Mouse (Mus musculus): ENCODE results near the gene Dcbld1. TPM values are rescaled to one million over a fixed set of nuclear protein-coding genes. Genes with fewer than 3 reads are reported as not detected.

Dcbld1 gene
- total and polyA plus RNA-seq, 2 experiments = 2.3 to 3.1 TPM

- H3K9ac ChIP-seq (ENCODE audit: low read depth, low read length) = no peak overlapping the region
- no peaks in the 10 kb centered on the region for H3K36me3 ChIP-seq (ENCODE audit: control insufficient read depth, insufficient read depth, low read length)
- H3K27ac ChIP-seq (replicated peaks; ENCODE audit: insufficient read depth, low read depth, low read length) = no peak overlapping the region
- H3K4me1 ChIP-seq (ENCODE audit: control insufficient read depth, insufficient read depth, low read length) = peaks cover 10% of the 10 kb centered on the region
- TF ChIP-seq POLR2A (IDR thresholded peaks at IDR 0.05; ENCODE audit: extremely low read depth, insufficient read depth, low read length) (no peak), CTCF (IDR thresholded peaks at IDR 0.05; ENCODE audit: low read depth, low read length) (no peak)
- 3% methylated on average over 7 of the region's 7 CpGs for WGBS
- peaks cover 18% of the 10 kb centered on the region; the same call in 1 of the 2 replicates for H3K79me2 ChIP-seq (ENCODE audit: control insufficient read depth, insufficient read depth, low read length)
- no peaks in the 10 kb centered on the region for H3K27me3 ChIP-seq (ENCODE audit: control insufficient read depth, insufficient read depth, low read length)
- peak; percentile 23 for DNase-seq (ENCODE audit: extremely low read depth, low read depth, low spot score)
- H3K4me3 ChIP-seq (ENCODE audit: insufficient read depth, low read depth, low read length) = 0 out of 2 replicates have a peak overlapping the region, but pooled peaks have one; percentile 91
Measured at GRCm38 (mm10) chr10:52234654-52234981, 1.2 kb downstream of the Dcbld1 start.

DNA sequence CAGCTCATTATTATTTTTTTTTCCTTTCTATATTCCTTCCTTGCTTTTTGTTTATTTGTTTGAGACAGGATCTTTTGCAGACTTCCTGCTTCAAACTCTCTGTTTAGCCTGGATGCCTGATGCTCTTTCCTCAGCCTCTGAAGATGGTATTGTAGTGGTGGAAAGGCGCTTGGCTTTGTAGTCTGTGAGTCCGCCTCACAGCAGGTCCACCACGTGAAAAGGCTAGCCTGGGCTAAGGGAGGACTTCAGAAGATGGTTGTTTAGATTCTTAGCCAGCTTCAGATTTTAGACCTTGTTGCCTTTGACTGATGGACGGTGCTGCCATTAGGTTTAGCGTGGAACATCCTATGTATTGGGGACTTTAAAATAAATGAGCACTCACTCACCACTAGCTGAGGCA, 2.0 kb downstream of the Dcbld1 start:
- Histone ChIP-seq H3K27ac (replicated peaks; ENCODE audit: insufficient read depth, low read depth, low read length) (no peak overlapping the region), H3K4me3 (ENCODE audit: insufficient read depth, low read depth, low read length) (no peak overlapping the region; the same call in 1 of the 2 replicates), H3K4me1 (ENCODE audit: control insufficient read depth, insufficient read depth, low read length) (peaks cover 10% of the 10 kb centered on the region), H3K9ac (ENCODE audit: low read depth, low read length) (no peak overlapping the region), H3K27me3 (ENCODE audit: control insufficient read depth, insufficient read depth, low read length) (no peaks in the 10 kb centered on the region), H3K79me2 (ENCODE audit: control insufficient read depth, insufficient read depth, low read length) (peaks cover 24% of the 10 kb centered on the region; the same call in 1 of the 2 replicates), H3K36me3 (ENCODE audit: control insufficient read depth, insufficient read depth, low read length) (no peaks in the 10 kb centered on the region)
- TF ChIP-seq POLR2A (IDR thresholded peaks at IDR 0.05; ENCODE audit: extremely low read depth, insufficient read depth, low read length) = no peak
- no peak for TF ChIP-seq CTCF (IDR thresholded peaks at IDR 0.05; ENCODE audit: low read depth, low read length)
- DNase-seq (ENCODE audit: extremely low read depth, low read depth, low spot score) = no peak
- WGBS = 83% methylated on average over 5 of the region's 5 CpGs

DNA sequence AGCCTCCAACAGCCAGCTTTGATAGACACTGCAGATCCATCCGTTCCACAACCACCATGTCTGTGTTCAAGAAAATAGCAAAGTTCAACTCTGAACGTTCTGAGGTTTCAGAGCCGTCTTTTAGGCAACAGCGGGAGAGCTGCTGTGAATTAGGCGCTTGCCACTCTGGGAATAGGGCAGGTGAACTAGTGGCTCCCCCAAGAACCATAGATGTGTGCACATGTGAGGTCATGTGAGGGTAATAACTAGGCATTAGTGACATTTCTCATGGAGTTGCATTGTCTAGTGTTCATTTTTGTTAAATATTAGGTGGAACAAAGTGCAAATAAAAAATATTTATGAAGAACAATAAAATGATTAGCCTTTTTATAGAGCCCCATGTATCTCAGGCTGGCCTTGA, 8.6 kb downstream of the Dcbld1 start:
- H3K9ac ChIP-seq (ENCODE audit: low read depth, low read length) = no peak overlapping the region
- 65% methylated on average over 5 of the region's 5 CpGs for WGBS
- TF ChIP-seq CTCF (IDR thresholded peaks at IDR 0.05; ENCODE audit: low read depth, low read length) = no peak
- TF ChIP-seq POLR2A (IDR thresholded peaks at IDR 0.05; ENCODE audit: extremely low read depth, insufficient read depth, low read length) = no peak
- DNase-seq (ENCODE audit: extremely low read depth, low read depth, low spot score) = no peak
- no peaks in the 10 kb centered on the region for H3K4me1 ChIP-seq (ENCODE audit: control insufficient read depth, insufficient read depth, low read length)
- no peaks in the 10 kb centered on the region for H3K27me3 ChIP-seq (ENCODE audit: control insufficient read depth, insufficient read depth, low read length)
- H3K36me3 ChIP-seq (ENCODE audit: control insufficient read depth, insufficient read depth, low read length) = no peaks in the 10 kb centered on the region
- H3K79me2 ChIP-seq (ENCODE audit: control insufficient read depth, insufficient read depth, low read length) = peaks cover 36% of the 10 kb centered on the region
- H3K27ac ChIP-seq (replicated peaks; ENCODE audit: insufficient read depth, low read depth, low read length) = no peak overlapping the region
- no peak overlapping the region for H3K4me3 ChIP-seq (ENCODE audit: insufficient read depth, low read depth, low read length)

- Histone ChIP-seq H3K27me3 (ENCODE audit: control insufficient read depth, insufficient read depth, low read length) (no peaks in the 10 kb centered on the region), H3K79me2 (ENCODE audit: control insufficient read depth, insufficient read depth, low read length) (peaks cover 31% of the 10 kb centered on the region), H3K36me3 (ENCODE audit: control insufficient read depth, insufficient read depth, low read length) (no peaks in the 10 kb centered on the region), H3K27ac (replicated peaks; ENCODE audit: insufficient read depth, low read depth, low read length) (no peak overlapping the region), H3K9ac (ENCODE audit: low read depth, low read length) (no peak overlapping the region), H3K4me3 (ENCODE audit: insufficient read depth, low read depth, low read length) (no peak overlapping the region), H3K4me1 (ENCODE audit: control insufficient read depth, insufficient read depth, low read length) (no peaks in the 10 kb centered on the region)
- no peak for TF ChIP-seq CTCF (IDR thresholded peaks at IDR 0.05; ENCODE audit: low read depth, low read length)
- WGBS = 53% methylated on average over 7 of the region's 7 CpGs
- DNase-seq (ENCODE audit: extremely low read depth, low read depth, low spot score) = no peak
Measured at GRCm38 (mm10) chr10:52242680-52243323, 9.4 kb downstream of the Dcbld1 start.

DNA sequence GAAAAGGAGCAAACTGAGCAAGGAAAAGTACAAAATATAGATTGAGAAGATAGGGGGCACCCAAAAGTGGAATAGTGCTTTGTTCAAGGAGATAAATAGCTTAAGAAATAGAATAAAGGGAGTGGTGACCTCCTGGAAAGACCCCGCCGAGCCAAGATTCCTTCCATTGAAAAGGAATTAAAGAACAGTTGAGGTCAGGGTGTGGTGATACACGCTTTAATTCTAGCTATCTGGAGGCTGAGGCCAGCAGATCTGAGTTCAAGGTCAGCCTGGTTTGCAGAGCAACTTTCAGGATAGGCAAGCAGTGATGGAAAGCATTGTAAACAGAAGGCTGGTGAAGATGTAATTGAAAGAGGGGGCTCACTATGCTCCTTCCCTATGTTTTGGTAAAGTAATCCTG, 12.8 kb downstream of the Dcbld1 start:
- Histone ChIP-seq H3K79me2 (ENCODE audit: control insufficient read depth, insufficient read depth, low read length) (peaks cover 29% of the 10 kb centered on the region), H3K27me3 (ENCODE audit: control insufficient read depth, insufficient read depth, low read length) (no peaks in the 10 kb centered on the region), H3K27ac (replicated peaks; ENCODE audit: insufficient read depth, low read depth, low read length) (no peak overlapping the region), H3K4me3 (ENCODE audit: insufficient read depth, low read depth, low read length) (no peak overlapping the region), H3K36me3 (ENCODE audit: control insufficient read depth, insufficient read depth, low read length) (no peaks in the 10 kb centered on the region), H3K4me1 (ENCODE audit: control insufficient read depth, insufficient read depth, low read length) (no peaks in the 10 kb centered on the region), H3K9ac (ENCODE audit: low read depth, low read length) (no peak overlapping the region)
- WGBS = 81% methylated on average over 3 of the region's 3 CpGs
- DNase-seq (ENCODE audit: extremely low read depth, low read depth, low spot score) = no peak
- TF ChIP-seq POLR2A (IDR thresholded peaks at IDR 0.05; ENCODE audit: extremely low read depth, insufficient read depth, low read length) (no peak), CTCF (IDR thresholded peaks at IDR 0.05; ENCODE audit: low read depth, low read length) (no peak)

GRCm38 (mm10) chr10:52252240-52252639, 18.8 kb downstream of the Dcbld1 start:
- Histone ChIP-seq H3K36me3 (ENCODE audit: control insufficient read depth, insufficient read depth, low read length) (no peaks in the 10 kb centered on the region), H3K27ac (replicated peaks; ENCODE audit: insufficient read depth, low read depth, low read length) (no peak overlapping the region), H3K27me3 (ENCODE audit: control insufficient read depth, insufficient read depth, low read length) (no peaks in the 10 kb centered on the region), H3K4me1 (ENCODE audit: control insufficient read depth, insufficient read depth, low read length) (no peaks in the 10 kb centered on the region), H3K79me2 (ENCODE audit: control insufficient read depth, insufficient read depth, low read length) (peaks cover 31% of the 10 kb centered on the region; the same call in 1 of the 2 replicates), H3K4me3 (ENCODE audit: insufficient read depth, low read depth, low read length) (no peak overlapping the region), H3K9ac (ENCODE audit: low read depth, low read length) (no peak overlapping the region)
- TF ChIP-seq POLR2A (IDR thresholded peaks at IDR 0.05; ENCODE audit: extremely low read depth, insufficient read depth, low read length) (no peak), CTCF (IDR thresholded peaks at IDR 0.05; ENCODE audit: low read depth, low read length) (no peak)
- DNase-seq (ENCODE audit: extremely low read depth, low read depth, low spot score) = no peak
- WGBS = 95% methylated on average over 1 of the region's 1 CpGs
